Mouse (Mus musculus): ENCODE data around the gene Ugt2b35. TPM values are rescaled to one million over a fixed set of nuclear protein-coding genes. Genes with fewer than 3 reads are reported as not detected.

Ugt2b35 gene
- total RNA-seq (2012; rRNA removed) = not detected in 2 replicates
- not detected in 2 replicates for total RNA-seq (2014; rRNA removed)
- polyA plus RNA-seq (2012; ENCODE audit: insufficient read length, low read depth) = not detected in 2 replicates

- no peaks in the 10 kb centered on the region for H3K36me3 ChIP-seq (replicated peaks in 1 of 2; ENCODE audit: control insufficient read depth in 1 of 2, insufficient read depth in 1 of 2, low read length in 1 of 2)
- no peak within 1 kb of the TSS for H3K4me2 ChIP-seq (ENCODE audit: insufficient read depth, low read depth, poor library complexity, severe bottlenecking)
- no peaks in the 10 kb centered on the region for H3K27me3 ChIP-seq (replicated peaks)
- H3K9ac ChIP-seq (ENCODE audit: insufficient read depth, low read depth) = no peak within 1 kb of the TSS
- no peak within 1 kb of the TSS for H3K27ac ChIP-seq (ENCODE audit: insufficient read depth, low read depth)
- TF ChIP-seq MXI1 (IDR thresholded peaks at IDR 0.05; ENCODE audit: low read depth, low read length) (no peak), HCFC1 (IDR thresholded peaks at IDR 0.05; ENCODE audit: low read depth, low read length) (no peak), USF1 (IDR thresholded peaks at IDR 0.05; ENCODE audit: low read depth, low read length) (no peak), CTCF (conservative IDR thresholded peaks at IDR 0.05 in 1 of 2, IDR thresholded peaks at IDR 0.05 in 1 of 2; ENCODE audit: low read depth in 2 of 2, low read length in 2 of 2) (no peak), RCOR1 (conservative IDR thresholded peaks at IDR 0.05; ENCODE audit: low read depth, low read length) (no peak), KAT2A (IDR thresholded peaks at IDR 0.05; ENCODE audit: insufficient replicate concordance, low read length) (no peak), IRF4 (IDR thresholded peaks at IDR 0.05; ENCODE audit: low read depth, low read length) (no peak), MAFK (IDR thresholded peaks at IDR 0.05; ENCODE audit: insufficient replicate concordance, low read length) (no peak), SMC3 (IDR thresholded peaks at IDR 0.05; ENCODE audit: low read depth, low read length) (no peak), MAX (IDR thresholded peaks at IDR 0.05; ENCODE audit: low read length) (no peak), BHLHE40 (IDR thresholded peaks at IDR 0.05; ENCODE audit: low read depth, low read length) (no peak), ZNF384 (IDR thresholded peaks at IDR 0.05; ENCODE audit: low read depth, low read length) (no peak), MYC (IDR thresholded peaks at IDR 0.05; ENCODE audit: low read depth, low read length) (no peak), GABPA (IDR thresholded peaks at IDR 0.05; ENCODE audit: insufficient replicate concordance, low read depth, low read length) (no peak)
- no peaks in the 10 kb centered on the region for H3K4me1 ChIP-seq (ENCODE audit: control insufficient read depth in 1 of 2, insufficient read depth in 2 of 2)
- no peak for DNase-seq (ENCODE audit: extremely low read depth)
- dilution Hi-C loops (cut with MboI; ENCODE audit: extremely low pct_ligation_motif_present, extremely low pct_unique_long_range_greater_than_20kb, low sequenced_read_pairs) = no loop called here
- H3K4me3 ChIP-seq (replicated peaks in 1 of 3; ENCODE audit: low read depth in 2 of 3, low read length in 2 of 3, poor library complexity in 1 of 3) = no peak within 1 kb of the TSS
- no peaks in the 10 kb centered on the region for H3K9me3 ChIP-seq (replicated peaks; ENCODE audit: low read length)
- in situ Hi-C loops (cut with MboI; ENCODE audit: low pct_ligation_motif_present, low pct_unique_long_range_greater_than_20kb, low sequenced_read_pairs) = no loop called here
- no peaks in the 10 kb centered on the region for H3K79me2 ChIP-seq (replicated peaks; ENCODE audit: control insufficient read depth, extremely low read depth, insufficient read depth, poor library complexity, severe bottlenecking)
These were observed at the start of gene Ugt2b35 for GRCm38 (mm10) chr5:87000395-87001073. Gene Ugt2b35 (plus strand): TSS chr5:87000860.

- H3K4me3 ChIP-seq (replicated peaks in 1 of 3; ENCODE audit: low read depth in 2 of 3, low read length in 2 of 3, poor library complexity in 1 of 3) = no peak overlapping the region
- H3K9me3 ChIP-seq (replicated peaks; ENCODE audit: low read length) = no peaks in the 10 kb centered on the region
- in situ Hi-C loops (cut with MboI; ENCODE audit: low pct_ligation_motif_present, low pct_unique_long_range_greater_than_20kb, low sequenced_read_pairs) (no loop called here), dilution Hi-C loops (cut with MboI; ENCODE audit: extremely low pct_ligation_motif_present, extremely low pct_unique_long_range_greater_than_20kb, low sequenced_read_pairs) (no loop called here)
- H3K4me2 ChIP-seq (ENCODE audit: insufficient read depth, low read depth, poor library complexity, severe bottlenecking) = no peak overlapping the region
- no peaks in the 10 kb centered on the region for H3K27me3 ChIP-seq (replicated peaks)
- no peak overlapping the region for H3K9ac ChIP-seq (ENCODE audit: insufficient read depth, low read depth)
- TF ChIP-seq ETS1 (conservative IDR thresholded peaks at IDR 0.05; ENCODE audit: low read depth, low read length) (no peak), GABPA (IDR thresholded peaks at IDR 0.05; ENCODE audit: insufficient replicate concordance, low read depth, low read length) (no peak), E2F4 (IDR thresholded peaks at IDR 0.05; ENCODE audit: insufficient replicate concordance, low read depth, low read length) (no peak), ZNF384 (IDR thresholded peaks at IDR 0.05; ENCODE audit: low read depth, low read length) (no peak), ELF1 (IDR thresholded peaks at IDR 0.05; ENCODE audit: low read depth, low read length) (no peak), TBP (conservative IDR thresholded peaks at IDR 0.05; ENCODE audit: low read depth, low read length) (no peak), MEF2A (IDR thresholded peaks at IDR 0.05; ENCODE audit: borderline replicate concordance, low read depth, low read length) (no peak), MAFK (IDR thresholded peaks at IDR 0.05; ENCODE audit: insufficient replicate concordance, low read length) (peak; percentile 67; the same call in 1 of the 2 replicates), PAX5 (IDR thresholded peaks at IDR 0.05; ENCODE audit: low read length) (no peak)
- no peaks in the 10 kb centered on the region for H3K36me3 ChIP-seq (replicated peaks in 1 of 2; ENCODE audit: control insufficient read depth in 1 of 2, insufficient read depth in 1 of 2, low read length in 1 of 2)
- peaks cover 0 to 29% of the 10 kb centered on the region in 2 experiments; a peak in 2 of 4 replicates for H3K4me1 ChIP-seq (ENCODE audit: control insufficient read depth in 1 of 2, insufficient read depth in 2 of 2)
- no peak overlapping the region for H3K27ac ChIP-seq (ENCODE audit: insufficient read depth, low read depth)
- DNase-seq (ENCODE audit: extremely low read depth) = peak; percentile 49
- H3K79me2 ChIP-seq (replicated peaks; ENCODE audit: control insufficient read depth, extremely low read depth, insufficient read depth, poor library complexity, severe bottlenecking) = no peaks in the 10 kb centered on the region
These were observed 40.2 kb upstream of the Ugt2b35 start for GRCm38 (mm10) chr5:86960504-86960903.
